Mouse (Mus musculus) urinary bladder, postnatal 14 days (tissue): ENCODE measurements around the gene Dab1.

ENCODE experiments used
- DNase-seq: peaks from one replicate; pipeline ENCODE4 v3.0.0; 2021; ENCODE audit warnings: low spot score

The Dab1 gene

GRCm38 (mm10) chr4:103700392-103700791 is 81.2 kb downstream of the Dab1 start:
- DNase-seq: no peak

- no peak for DNase-seq
Observed at GRCm38 (mm10) chr4:103702137-103702536, 83.0 kb downstream of the Dab1 start.

GRCm38 (mm10) chr4:103704477-103704876 is 85.3 kb downstream of the Dab1 start:
- DNase-seq: no peak

GRCm38 (mm10) chr4:103706501-103706900 is 87.3 kb downstream of the Dab1 start:
- DNase-seq: no peak

- no peak for DNase-seq
Observed at GRCm38 (mm10) chr4:103707140-103707539, 88.0 kb downstream of the Dab1 start.

- DNase-seq: no peak
Observed at GRCm38 (mm10) chr4:103711353-103711752, 92.2 kb downstream of the Dab1 start.

GRCm38 (mm10) chr4:103713921-103714320 is 94.8 kb downstream of the Dab1 start:
- no peak for DNase-seq

GRCm38 (mm10) chr4:103714991-103715390 is 95.8 kb downstream of the Dab1 start:
- no peak for DNase-seq

GRCm38 (mm10) chr4:103715568-103715967 is 96.4 kb downstream of the Dab1 start:
- DNase-seq: no peak

- DNase-seq: no peak
Observed at GRCm38 (mm10) chr4:103722738-103723137, 103.6 kb downstream of the Dab1 start.

GRCm38 (mm10) chr4:103726486-103726885 is 107.3 kb downstream of the Dab1 start:
- DNase-seq: no peak

- DNase-seq: no peak
Observed at GRCm38 (mm10) chr4:103737185-103737584, 118.0 kb downstream of the Dab1 start.

- no peak for DNase-seq
Observed at GRCm38 (mm10) chr4:103751249-103751855, 132.2 kb downstream of the Dab1 start.

GRCm38 (mm10) chr4:103754561-103754960 is 135.4 kb downstream of the Dab1 start:
- no peak for DNase-seq

GRCm38 (mm10) chr4:103757241-103757640 is 138.1 kb downstream of the Dab1 start:
- no peak for DNase-seq

GRCm38 (mm10) chr4:103762416-103762815 is 143.3 kb downstream of the Dab1 start:
- DNase-seq: no peak

- DNase-seq: no peak
Observed at GRCm38 (mm10) chr4:103775712-103776111, 156.6 kb downstream of the Dab1 start.

- peak; percentile 63 for DNase-seq
Observed at GRCm38 (mm10) chr4:103781398-103781797, 162.2 kb downstream of the Dab1 start.

GRCm38 (mm10) chr4:103783561-103784247 is 164.5 kb downstream of the Dab1 start:
- no peak for DNase-seq

- no peak for DNase-seq
Observed at GRCm38 (mm10) chr4:103793589-103794312, 174.6 kb downstream of the Dab1 start.

- no peak for DNase-seq
Observed at GRCm38 (mm10) chr4:103796416-103796815, 177.3 kb downstream of the Dab1 start.

- no peak for DNase-seq
Observed at GRCm38 (mm10) chr4:103802439-103802838, 183.3 kb downstream of the Dab1 start.

GRCm38 (mm10) chr4:103804461-103804860 is 185.3 kb downstream of the Dab1 start:
- DNase-seq: no peak
